Mouse (Mus musculus) megakaryocyte-erythroid progenitor cell, adult 5-6 weeks (primary cell): ENCODE measurements at regions not wholly inside any gene's neighbourhood (a gene's known extent, or its start where the extent isn't known, plus 50 kb on each side); places are given as distances from the start of the nearest gene placed in this dataset.

Source experiments
- ATAC-seq: replicated peaks from 2 replicates; pipeline ENCODE4 v1.8.0; 2016; ENCODE audit warnings: mild to moderate bottlenecking, inconsistent platforms; ENCODE audit not compliant: severe bottlenecking, poor library complexity, low FRiP score, low TSS enrichment

GRCm38 (mm10) chr13:103493567-103493966 is 159.3 kb upstream of the Mast4 start:
- no peak for ATAC-seq

GRCm38 (mm10) chr13:103490049-103490448 is 155.8 kb upstream of the Mast4 start:
- no peak for ATAC-seq

GRCm38 (mm10) chr13:103484092-103484491 is 149.8 kb upstream of the Mast4 start:
- no peak for ATAC-seq

GRCm38 (mm10) chr13:103483392-103483791 is 149.1 kb upstream of the Mast4 start:
- no peak for ATAC-seq

DNA sequence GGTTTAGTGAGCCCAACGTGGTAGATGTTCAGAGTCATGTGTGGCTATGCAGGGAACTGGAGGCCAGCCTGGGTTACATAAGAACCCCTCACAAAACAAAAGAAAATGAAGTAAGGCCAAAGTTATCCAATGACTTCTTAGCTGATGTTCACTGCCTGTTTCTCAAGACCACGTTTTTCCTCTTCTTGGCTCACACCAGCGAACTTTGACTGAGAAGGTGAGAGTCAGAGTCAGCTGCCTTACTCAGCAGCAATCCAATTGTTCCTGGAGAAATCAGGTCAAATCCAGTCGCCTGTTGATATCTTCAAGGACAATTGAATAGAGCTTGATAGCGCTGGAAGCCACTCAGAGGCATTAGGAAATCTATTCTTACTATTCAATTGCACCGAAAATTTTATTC is 142.0 kb upstream of the Mast4 start:
- no peak for ATAC-seq

- no peak for ATAC-seq
These were observed 137.9 kb upstream of the Mast4 start for GRCm38 (mm10) chr13:103472216-103472615.

GRCm38 (mm10) chr13:103470141-103470540 is 135.8 kb upstream of the Mast4 start:
- no peak for ATAC-seq

DNA sequence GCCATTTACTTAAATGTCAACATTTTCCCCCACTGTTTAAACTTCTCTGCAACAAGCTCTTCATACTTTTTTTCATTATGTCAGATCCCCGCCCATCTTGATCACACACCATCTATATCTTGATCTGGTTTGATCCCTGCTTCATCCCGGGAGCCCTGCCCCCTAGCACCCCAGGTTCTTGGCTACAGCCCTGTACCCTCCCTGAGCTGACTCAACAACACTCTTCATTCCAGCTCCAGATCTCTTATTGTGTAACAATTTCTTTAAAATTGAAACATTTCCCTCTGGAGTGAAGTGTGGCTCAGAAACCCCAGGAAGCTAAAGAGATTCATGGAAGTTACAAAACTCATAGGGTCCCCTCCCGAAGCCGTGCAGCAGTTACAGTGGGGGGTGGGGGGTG is 126.2 kb upstream of the Mast4 start:
- no peak for ATAC-seq

DNA sequence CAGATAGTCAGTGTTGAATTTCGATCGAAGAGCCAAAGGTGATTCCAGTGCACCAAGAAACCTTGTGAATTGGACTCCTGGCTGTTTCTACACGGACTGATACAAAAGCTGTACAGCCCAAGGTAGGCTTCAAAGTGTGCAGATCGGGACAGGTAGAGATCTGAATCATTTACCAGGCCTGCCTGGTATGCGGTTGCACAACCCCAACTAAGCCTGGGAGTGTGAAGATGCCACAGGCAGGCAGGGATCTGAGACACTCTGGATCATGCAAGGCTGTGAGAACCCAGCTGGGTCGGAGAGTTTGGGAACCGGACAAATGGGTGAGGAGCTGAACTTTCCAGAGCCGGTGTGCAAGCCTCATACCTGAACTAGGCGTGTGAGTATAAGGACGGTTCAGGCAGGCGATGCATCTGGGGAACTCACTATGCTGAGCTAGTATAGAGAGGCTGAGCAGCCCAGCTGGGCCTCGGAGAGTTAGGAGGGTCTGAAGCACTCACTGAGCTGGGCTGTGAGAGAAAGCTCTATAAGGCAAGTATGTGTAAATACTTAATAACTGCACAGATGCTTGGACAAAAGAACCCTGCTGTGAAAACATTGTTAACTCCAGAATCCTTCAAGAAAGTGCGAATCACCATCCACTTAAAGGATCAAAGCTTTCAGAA is 125.3 kb upstream of the Mast4 start:
- no peak for ATAC-seq

DNA sequence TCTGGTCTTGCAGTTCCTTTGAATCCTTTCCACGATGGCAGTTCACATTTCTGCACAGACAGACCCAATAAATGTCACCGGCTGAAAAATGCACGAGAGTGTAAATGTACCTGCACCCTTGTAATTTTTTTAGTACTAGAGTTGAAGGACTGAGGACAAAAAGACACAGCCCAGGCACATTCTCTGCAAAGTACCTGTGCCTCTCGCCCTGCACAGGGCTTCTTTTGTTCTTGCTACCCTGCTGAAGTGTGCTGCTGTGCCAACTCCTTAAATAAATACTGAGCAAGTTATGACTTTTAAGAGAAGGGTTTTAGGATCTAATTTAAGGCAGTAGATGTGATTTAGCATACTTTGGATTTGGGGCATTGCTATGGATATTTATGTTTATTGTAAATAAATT is 118.5 kb upstream of the Mast4 start:
- ATAC-seq = no peak

GRCm38 (mm10) chr13:103430589-103430988 is 96.3 kb upstream of the Mast4 start:
- ATAC-seq = no peak

DNA sequence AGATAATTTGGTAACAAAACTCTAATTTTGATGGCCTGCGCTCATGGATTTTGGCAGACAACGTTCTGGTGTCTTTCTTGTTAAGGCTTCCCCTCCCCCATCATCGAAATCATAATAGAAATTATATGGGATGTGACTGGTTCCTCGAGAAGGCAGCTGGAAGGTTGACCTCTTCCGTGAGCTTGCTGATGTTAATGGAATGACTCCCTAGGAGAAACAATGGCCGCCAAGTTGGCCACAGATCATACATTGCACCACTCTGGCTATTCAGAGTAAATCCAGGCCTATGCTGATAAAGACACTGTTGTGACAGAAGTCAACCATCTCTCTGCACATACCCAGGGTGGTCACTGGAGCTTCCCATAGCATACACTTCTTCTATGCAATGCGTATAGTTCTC is 89.7 kb upstream of the Mast4 start:
- no peak for ATAC-seq

GRCm38 (mm10) chr13:103423417-103423816 is 89.1 kb upstream of the Mast4 start:
- no peak for ATAC-seq

DNA sequence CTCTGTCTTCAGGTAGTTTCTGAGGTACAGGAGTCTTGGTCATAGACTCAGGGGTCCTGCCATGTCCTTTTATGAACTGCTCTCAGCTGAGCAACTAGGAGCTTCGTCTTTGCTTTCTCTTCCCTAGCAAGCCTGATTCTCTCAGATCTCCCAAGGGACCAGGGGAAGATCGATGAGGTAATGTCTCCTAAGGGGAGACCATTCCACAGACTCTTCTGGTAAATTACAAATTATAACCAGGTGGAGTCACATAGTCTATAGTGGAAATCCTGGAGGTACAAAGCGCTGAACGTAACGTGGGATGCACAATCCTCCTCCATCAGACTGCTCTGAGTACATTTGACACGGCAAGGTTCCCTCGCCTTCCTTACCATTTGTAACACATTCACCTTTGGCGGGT is 88.7 kb upstream of the Mast4 start:
- ATAC-seq = no peak

DNA sequence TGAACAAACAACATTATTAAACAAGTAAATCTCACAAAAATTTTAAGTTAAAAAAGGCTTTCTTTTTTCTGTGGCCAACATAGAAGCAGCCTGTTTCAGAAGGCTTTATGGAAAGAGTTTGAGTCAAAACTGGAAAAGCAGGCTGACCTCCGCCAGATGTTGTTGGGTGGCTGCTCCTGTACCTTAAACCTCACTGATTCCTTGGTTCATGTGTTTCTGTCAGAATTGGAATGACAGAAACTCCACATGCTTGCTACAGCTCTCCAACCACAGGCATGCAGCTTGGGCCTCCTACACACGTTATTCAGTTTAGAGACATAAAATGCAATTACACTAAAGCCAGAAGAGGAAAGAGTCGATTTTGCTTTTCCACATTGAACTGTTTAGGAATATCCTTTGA is 84.8 kb upstream of the Mast4 start:
- ATAC-seq = no peak

GRCm38 (mm10) chr13:103417256-103417655 is 83.0 kb upstream of the Mast4 start:
- no peak for ATAC-seq

- ATAC-seq = no peak
These were observed 81.0 kb upstream of the Mast4 start for GRCm38 (mm10) chr13:103415335-103415734.

DNA sequence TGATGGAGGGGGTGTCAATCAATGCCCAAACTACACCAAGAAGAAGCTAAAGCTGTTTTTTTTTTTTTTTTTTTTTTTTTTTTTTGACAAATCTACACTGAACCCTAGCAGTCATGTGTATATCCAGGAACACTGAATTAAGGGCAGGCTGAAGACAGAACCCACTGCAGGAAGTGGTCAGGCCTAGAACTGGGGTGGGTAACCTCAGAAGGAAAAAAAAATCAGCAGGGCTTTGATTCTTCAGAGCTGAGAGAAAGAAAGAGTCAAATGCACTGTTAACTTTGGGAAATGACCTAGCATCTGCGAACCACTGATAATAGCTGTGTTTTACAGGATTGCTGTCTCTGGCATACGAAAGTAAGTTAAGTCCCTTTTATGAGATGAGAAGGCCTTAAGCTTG is 78.3 kb upstream of the Mast4 start:
- ATAC-seq = no peak

GRCm38 (mm10) chr13:103409286-103409685 is 75.0 kb upstream of the Mast4 start:
- no peak for ATAC-seq

DNA sequence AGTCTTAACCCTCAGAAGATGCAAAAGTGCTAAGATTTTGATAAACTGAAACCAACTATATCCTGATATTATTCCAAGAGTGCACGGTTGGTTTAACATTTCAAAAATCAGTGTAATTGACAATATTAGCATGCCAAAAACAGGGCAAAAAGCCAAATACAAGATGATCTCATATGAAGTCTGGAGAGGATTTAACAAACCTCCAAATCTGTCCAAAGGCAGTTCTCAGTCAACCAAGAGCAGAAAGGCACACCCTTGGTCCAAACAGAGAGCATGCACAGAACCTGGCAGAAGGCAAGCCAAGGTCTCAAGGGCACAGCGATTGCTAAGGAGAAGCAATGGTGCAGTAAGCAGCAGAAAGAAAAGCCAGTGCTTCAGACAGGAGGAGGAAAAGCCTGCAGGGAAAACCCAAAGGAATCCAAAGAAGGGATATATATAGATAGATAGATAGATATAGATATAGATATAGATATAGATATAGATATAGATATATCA is 62.3 kb upstream of the Mast4 start:
- no peak for ATAC-seq

GRCm38 (mm10) chr13:103396099-103396498 is 61.8 kb upstream of the Mast4 start:
- no peak for ATAC-seq

DNA sequence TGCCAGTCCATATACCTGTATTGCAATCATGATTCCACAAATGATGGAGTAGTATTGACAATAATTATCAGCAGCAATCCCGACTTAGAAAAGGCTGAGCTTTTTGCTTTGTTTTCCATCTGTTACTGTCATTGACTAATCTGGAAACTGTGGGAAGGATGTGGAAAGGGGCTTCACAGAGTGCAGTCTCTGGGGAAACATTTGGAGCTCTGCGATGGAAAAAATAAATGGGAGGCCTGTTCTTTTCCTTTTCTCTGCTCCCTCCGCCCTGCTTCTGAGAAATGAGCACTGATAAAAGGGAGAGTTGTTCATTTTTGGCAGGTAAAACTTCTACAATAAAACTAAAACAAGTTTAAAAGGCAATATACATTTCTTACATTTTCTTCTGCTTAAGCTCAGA is 58.3 kb upstream of the Mast4 start:
- ATAC-seq = no peak
